Mouse (Mus musculus): ENCODE data around the gene Trim12c. TPM values are rescaled to one million over a fixed set of nuclear protein-coding genes. Genes with fewer than 3 reads are reported as not detected.
"Not testable (repeated sequence)": the region's sequence is repeated elsewhere in the genome, so short reads cannot be mapped to it uniquely, and the experiment has no call there.

Trim12c gene
- total RNA-seq (2014; fragmentation: Nextera tagmentation) (15.1 and 19.1 TPM in 2 replicates), total RNA-seq (2017) (30.2 and 30.8 TPM in 2 replicates)

DNA sequence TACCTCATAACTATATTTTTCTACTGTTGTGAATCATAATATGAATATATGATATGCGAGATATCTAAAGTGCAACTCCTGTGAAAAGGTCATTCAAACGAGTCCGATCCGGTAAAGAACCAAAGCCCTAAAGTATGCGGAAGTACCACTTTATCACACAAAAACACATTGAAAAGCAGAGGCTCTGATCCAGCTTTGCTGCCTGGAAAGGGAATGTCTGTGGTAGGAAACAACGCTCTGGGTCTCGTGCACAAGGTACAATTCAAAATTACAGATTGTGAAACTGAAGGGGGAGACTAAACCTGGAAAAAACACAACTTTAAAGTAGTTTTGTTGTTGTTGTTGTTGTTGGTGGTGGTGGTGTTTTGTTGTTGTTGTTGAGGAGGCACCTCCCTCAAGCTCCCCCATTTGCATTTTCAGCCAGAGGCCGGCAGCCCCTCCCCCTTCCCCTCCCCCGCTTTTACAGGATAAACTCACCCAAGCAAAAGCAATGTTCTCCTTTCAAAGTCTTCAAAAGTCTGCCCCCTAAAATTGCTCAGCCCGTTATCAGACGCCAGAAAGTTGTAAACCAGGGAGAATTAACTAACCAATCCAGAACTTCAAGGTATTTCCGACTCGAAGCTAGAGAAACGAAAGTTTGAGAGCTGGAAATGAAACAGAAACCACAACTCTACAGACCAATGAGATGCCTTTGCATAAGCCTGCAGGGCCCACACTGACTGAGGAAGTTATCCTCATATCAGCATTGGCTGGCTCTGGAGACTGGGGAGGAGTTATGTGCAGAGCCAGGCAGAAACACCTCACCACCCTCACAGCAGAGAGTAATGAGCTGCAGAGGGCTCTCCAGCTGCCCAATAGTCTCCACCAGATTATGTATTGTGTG lies at the start of gene Trim12c:
Trim12c (minus strand) TSS at position 646 of the 883 bp plus-strand sequence.
- peak; percentile 98 for ATAC-seq (replicated peaks; ENCODE audit: poor library complexity, severe bottlenecking)

DNA sequence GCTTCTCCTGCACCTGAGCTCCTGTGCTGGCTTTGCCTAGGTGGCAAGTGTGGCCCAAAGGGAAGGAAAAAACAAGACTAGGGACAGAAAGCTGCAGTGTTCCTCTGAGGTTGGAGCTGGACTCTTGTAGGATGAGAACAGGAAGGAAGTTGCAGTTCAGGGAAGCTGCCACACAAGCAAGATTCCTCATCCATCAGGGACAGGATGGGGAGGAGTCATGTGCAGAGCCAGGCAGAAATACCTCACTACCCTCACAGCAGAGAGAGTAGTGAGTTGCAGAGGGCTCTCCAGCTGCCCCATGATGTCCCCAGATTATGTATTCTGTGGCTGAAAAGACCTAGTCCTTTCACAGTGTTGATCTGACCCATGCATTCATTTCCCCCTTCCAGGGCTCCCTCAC lies 48.0 kb upstream of the Trim12c start:
- peak; percentile 52 for ATAC-seq (replicated peaks; ENCODE audit: poor library complexity, severe bottlenecking)

DNA sequence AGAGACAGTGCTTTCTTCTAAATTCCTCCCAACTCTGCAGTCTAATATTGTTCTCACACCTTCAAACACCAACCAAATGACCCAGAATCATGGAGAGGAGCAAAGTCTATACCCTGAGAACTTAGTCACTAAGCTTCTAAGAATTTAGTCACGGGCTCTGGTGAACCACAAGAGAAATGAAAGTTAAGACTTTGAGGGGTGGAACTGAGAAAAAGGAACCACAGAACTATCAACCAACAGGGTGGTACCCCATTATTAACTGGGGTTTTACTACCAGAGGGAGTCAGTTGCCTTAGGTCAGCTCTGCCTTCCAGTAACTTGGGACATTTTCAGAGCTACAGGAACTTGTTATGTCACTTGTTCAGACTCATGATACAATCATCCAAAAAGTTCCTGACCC lies 47.5 kb upstream of the Trim12c start, which contains the start of gene Trim30c:
Trim30c (minus strand) TSS at position 140 of the 400 bp plus-strand sequence.
- peak; percentile 78 for ATAC-seq (replicated peaks; ENCODE audit: poor library complexity, severe bottlenecking)

DNA sequence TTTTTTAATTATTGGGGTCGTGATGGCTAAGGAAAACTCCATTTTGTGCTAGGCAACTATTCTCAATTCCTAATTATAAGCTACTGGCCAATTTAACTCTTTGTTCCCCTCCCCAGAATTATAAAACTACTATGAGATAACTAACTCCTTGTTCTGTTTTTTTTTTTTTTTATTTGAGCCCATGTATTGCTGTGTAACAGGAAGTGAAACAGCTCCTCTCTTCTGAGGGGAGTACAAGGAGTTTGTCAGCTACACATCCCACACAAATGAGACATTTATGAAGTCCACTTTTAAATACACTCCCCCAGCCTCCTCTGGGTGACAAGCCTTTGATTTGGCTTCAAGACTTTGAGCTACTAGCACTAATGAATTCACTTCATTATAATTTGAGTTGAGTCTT lies 45.3 kb upstream of the Trim12c start:
- ATAC-seq (replicated peaks; ENCODE audit: poor library complexity, severe bottlenecking) = peak; percentile 75

DNA sequence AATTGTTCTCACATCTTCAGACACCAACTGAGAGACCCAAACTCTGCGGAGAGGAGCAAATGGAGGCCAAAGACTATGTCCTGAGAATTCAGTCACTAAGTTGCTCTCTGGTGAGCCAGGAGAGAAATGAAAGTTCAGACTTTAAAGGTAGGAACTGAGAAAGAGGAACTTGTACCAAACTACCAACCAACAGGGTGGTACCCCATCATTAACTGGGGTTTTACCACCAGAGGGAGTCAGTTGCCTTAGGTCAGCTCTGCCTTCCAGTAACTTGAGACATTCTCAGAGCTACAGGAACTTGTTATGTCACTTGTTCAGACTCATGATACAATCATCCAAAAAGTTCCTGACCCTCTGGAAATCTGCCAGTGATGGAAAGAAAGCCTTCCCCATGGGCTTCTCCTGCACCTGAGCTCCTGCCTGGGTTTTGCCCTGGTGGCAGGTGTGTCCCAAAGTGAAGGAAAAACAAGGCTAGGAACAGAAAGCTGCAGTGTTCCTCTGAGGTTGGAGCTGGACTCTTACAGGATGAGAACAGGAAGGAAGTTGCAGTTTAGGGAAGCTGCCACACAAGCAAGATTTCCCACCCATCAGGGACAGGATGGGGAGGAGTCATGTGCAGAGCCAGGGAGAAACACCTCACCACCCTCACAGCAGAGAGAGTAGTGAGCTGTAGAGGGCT lies 16.7 kb upstream of the Trim12c start, which contains the start of gene Trim30b:
Trim30b (minus strand) TSS at position 149 of the 679 bp plus-strand sequence.
- peak; percentile 92 for ATAC-seq (replicated peaks; ENCODE audit: poor library complexity, severe bottlenecking)

DNA sequence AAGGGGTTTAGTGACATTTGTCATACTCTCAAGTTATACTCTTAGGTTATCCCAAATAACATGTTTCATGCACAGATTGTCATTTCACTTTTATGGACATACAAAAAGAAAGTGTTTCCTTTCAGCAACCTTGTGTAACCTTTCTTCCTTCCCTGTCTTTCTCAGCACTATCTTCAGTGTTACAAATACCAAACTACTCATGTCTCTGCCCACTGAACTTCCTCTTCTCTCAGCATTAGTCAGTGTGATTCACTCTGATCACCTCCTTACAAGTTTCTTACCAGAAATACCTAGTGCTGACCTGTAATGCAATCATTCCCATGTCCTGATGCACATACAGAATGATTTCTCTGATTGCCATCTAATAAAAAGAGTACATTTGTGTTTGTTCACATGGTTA lies 13.2 kb upstream of the Trim12c start:
- ATAC-seq (replicated peaks; ENCODE audit: poor library complexity, severe bottlenecking) = peak; percentile 28; the same call in 1 of the 2 replicates

DNA sequence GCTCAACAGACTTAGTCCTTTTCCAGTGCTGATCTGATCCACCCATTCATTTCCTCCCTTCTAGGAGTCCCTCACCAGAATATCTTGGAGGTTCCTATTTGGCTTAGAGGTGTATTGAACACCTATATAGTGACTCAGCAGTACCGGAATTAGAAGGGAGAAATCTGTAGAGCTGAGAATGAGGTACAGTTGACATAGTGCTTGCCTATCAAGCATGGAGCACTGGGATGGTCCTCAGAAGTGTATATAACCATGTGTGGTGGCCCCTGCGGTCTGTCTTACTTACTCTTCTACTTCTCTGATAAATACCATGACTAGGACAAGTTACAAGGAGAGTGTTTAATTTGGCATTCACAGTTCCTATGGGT lies 422 bp upstream of the Trim12c start:
- ATAC-seq (replicated peaks; ENCODE audit: poor library complexity, severe bottlenecking) = no peak

DNA sequence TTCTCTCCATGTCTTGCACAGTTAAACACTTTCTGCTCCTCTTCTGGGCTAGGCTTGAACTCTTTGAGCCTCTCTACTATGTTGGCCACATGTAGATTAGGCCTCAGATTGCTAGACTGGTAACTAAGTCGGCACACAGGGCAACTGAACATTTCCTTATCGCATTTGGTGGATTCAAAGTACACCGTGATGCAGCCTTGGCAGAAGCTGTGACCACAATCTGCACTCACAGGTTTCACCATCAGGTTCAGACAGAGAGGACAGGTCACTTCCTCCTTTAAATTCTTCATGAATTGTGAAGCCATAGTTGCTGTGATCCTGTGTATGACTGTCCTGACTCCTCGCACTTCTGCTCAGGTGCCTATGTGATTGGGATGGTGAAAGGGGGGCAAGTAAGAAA lies 5.1 kb downstream of the Trim12c start:
- ATAC-seq (replicated peaks; ENCODE audit: poor library complexity, severe bottlenecking) = peak; percentile 61

DNA sequence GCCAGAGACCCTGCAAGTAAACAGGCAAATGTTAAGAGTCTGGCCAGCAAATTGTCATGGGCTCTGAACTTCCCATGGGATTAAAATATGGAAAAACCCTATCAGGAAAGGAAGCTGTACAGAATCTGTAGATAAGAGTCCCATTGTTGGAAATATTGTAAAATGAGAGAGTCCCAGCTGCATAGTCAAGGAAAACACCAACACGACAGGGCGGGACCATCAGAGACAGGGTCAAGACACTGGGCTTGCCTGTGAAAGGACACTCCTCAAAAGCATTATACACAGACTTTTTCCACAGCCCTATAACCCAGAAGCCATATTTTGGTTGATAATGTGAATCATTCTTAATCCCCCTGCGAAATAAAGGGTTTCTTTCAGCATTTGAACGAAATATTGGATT lies 12.4 kb downstream of the Trim12c start:
- not testable (repeated sequence) for ATAC-seq (replicated peaks; ENCODE audit: poor library complexity, severe bottlenecking)

DNA sequence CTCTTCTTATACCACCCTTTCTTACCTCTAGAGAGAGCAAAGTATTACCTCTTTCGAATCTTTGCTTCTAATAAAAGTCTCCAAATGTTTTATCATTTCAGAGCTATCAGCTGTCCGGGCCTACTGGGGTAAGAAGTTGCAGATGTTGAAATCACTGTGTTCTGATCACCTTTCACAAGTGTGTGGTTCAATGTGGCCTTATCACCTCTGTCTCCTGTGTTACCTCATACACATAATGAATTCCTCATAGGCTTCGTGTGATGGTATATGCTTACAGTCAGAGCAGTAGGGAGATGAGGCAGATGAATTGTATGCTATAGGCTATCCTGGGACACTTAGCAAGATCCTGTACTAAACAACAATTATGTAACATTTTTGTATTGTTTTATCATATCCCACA lies 17.6 kb downstream of the Trim12c start:
- ATAC-seq (replicated peaks; ENCODE audit: poor library complexity, severe bottlenecking) = peak; percentile 63

DNA sequence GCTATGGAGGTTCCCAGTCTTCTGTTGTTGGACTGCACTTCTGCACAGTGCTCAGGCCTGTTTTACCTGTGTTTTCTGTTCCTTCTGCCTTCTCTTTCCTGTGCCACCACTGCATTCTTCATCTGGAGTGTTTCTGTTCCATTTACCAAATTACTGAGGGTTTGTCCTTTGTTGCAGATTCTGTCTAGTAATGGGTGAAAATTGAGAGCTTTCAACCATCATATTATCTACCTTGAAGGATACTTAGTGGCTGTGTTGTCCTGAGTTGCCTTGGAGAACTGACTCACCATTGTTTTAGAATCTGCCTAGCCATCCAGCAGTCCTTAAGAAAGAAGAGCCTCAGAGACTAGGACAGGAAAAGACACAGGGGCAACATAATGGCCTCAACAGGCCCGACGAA lies 24.0 kb downstream of the Trim12c start, which contains the start of gene Trim34b:
Trim34b (plus strand) TSS at position 301 of the 400 bp plus-strand sequence.
- ATAC-seq (replicated peaks; ENCODE audit: poor library complexity, severe bottlenecking) = not testable (repeated sequence)

DNA sequence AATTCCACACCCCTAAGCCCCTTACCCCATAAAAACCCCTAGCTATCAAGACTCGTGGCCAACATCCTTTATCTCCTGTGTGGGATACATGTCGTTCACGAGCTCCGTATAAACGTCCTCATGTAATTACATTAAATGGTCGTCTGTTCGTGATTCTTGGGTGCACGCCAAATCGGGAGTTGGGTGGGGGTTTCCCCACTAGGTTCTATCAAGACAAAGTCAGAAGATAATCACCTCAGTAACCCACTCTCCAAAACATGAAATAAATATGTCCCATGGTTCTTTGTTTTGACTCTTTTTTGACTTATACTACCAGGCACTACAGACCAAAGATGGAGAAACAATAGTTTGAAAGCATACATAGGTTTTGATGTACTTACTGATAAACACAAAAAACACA lies 31.1 kb downstream of the Trim12c start:
- ATAC-seq (replicated peaks; ENCODE audit: poor library complexity, severe bottlenecking) = no peak

DNA sequence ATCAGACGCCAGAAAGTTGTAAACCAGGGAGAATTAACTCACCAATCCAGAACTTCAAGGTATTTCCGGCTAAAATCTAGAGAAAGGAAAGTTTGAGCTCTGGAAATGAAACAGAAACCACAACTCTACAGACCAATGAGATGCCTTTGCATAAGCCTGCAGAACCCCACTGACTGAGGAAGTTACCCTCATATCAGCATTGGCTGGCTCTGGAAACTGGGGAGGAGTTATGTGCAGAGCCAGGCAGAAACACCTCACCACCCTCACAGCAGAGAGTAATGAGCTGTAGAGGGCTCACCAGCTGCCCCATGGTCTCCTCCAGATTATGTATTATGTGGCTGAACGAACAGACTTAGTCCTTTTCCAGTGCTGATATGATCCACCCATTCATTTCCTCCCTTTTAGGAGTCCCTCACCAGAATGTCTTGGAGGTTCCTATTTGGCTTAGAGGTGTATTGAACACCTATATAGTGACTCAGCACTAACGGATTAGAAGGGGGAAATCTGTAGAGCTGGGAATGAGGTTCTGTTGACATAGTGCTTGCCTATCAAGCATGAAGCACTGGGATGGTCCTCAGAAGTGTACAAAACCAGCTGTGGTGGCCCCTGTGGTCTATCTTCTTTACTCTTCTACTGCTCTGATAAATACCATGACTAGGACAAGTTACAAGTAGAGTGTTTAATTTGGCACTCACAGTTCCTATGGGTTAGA lies 37.6 kb downstream of the Trim12c start, which contains the start of gene Trim12a:
Trim12a (minus strand) TSS at position 98 of the 712 bp plus-strand sequence.
- peak; percentile 90 for ATAC-seq (replicated peaks; ENCODE audit: poor library complexity, severe bottlenecking)

DNA sequence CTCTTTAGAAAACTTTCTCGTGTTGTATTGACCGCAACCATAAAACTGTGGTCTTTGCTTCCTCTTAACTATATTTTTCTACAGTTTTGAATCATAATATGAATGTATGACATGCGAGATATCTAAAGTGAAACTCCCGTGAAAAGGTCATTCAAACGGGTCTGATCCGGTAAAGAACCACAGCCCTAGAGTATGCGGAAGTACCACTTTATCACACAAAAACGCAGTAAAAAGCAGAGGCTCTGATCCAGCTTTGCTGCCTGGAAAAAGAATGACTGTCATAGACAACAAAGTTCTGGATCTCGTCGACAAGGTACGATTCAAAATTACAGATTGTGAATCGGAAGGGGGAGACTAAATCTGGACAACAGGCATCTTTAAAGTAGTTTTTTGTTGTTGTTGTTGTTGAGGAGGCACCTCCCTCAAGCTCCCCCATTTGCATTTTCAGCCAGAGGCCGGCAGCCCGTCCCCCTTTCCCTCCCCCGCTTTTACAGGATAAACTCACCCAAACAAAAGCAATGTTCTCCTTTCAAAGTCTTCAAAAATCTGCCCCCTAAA lies 38.3 kb downstream of the Trim12c start:
- ATAC-seq (replicated peaks; ENCODE audit: poor library complexity, severe bottlenecking) = peak; percentile 79

DNA sequence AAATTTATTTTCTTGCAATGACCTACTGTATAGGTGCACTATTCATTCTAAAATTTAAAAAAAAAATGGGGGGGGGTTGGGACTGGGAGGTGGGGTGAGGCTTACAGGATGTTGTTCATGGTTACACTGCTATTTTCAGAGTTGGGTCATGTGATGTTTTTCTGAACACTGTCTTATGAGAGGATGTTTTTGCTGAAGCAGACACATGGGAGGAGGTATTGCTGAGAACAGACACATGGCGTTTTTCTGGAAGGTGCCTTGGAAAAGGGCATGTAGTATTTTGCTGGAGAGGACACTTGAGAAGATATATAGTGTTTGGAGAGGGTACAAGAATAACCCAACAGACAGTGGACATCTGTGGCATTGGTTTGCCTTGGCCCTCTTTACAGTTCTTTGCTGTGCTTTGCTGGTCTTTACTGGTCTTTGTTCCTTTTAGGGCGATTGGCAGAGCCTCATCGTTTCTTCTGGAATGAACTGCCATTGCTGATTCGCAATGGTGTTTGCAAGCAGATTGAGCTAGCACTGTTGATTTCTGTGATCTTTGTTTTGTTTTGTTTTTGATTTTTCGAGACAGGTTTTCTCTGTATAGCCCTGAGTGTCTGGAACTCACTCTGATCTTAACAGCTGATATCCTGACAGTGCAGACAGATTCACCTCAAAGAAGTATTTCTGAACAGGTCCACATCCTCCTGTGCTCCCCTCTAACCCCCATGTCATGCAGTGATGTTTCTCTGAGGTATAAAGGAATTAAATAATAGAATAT lies 61.3 kb downstream of the Trim12c start:
- ATAC-seq (replicated peaks; ENCODE audit: poor library complexity, severe bottlenecking) = no peak

DNA sequence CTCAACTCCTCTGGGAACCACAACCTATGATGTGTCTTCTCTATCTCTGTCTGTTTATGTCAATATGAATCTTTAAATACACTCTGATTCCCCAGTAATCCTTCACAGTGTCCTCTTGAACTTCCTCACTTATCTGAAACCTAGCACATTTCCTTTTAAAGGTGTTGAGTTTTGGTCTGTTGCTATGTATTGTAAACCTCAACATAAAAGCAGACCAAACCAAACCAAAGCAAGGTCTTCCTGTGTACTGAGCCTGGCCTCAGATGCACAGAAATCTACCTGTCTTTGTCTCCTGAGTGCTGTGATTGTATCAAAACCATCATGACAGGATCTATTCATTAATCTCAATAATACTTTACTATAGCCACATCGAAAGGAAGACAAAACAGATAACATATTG lies 62.5 kb downstream of the Trim12c start:
- no peak for ATAC-seq (replicated peaks; ENCODE audit: poor library complexity, severe bottlenecking)
